Comparison of ENCODE assay signal across 8 mouse cellular contexts in genomic region chr11:78771751-78772283, GRCm38 (mm10). TPM values are rescaled to one million over a fixed set of nuclear protein-coding genes. Genes with fewer than 3 reads are reported as not detected.
DNase-seq lines count a peak whose midpoint lies in the region; ATAC-seq lines count a peak whose summit lies in the region.

No protein-coding gene starts in this region.

- no peak overlapping the region for H3K4me3 ChIP-seq in heart, embryonic 13.5 days
- no peak overlapping the region for H3K4me3 ChIP-seq in forebrain, embryonic 12.5 days (replicated peaks)

- no peaks in the 10 kb centered on the region for H3K36me3 ChIP-seq in heart, embryonic 13.5 days
- no peaks in the 10 kb centered on the region for H3K36me3 ChIP-seq in forebrain, embryonic 12.5 days (replicated peaks)

- ATAC-seq in heart, embryonic 13.5 days (ENCODE audit: extremely low read depth, insufficient number of reproducible peaks, low FRiP score, low TSS enrichment) = no peak
- ATAC-seq in frontal cortex, adult (ENCODE audit: low TSS enrichment) = peak; percentile 93
- ATAC-seq in forebrain, embryonic 12.5 days (ENCODE audit: low FRiP score) = no peak

- WGBS in heart, embryonic 13.5 days = 36% methylated on average over 11 of the region's 11 CpGs
- 74% methylated on average over 11 of the region's 11 CpGs for WGBS in forebrain, embryonic 12.5 days

- peaks cover 21% of the 10 kb centered on the region for H3K4me1 ChIP-seq in heart, embryonic 13.5 days
- H3K4me1 ChIP-seq in forebrain, embryonic 12.5 days = peaks cover 11% of the 10 kb centered on the region

- no peaks in the 10 kb centered on the region for H3K9me3 ChIP-seq in heart, embryonic 13.5 days
- H3K9me3 ChIP-seq in forebrain, embryonic 12.5 days = no peaks in the 10 kb centered on the region

- DNase-seq in heart, adult 8-10 months (ENCODE audit: low spot score) = no peak
- DNase-seq in liver = peak; percentile 69
- DNase-seq in right cerebral cortex, postnatal 25 days = peak; percentile 80
- DNase-seq in testis, postnatal 10 days (ENCODE audit: low spot score) = no peak
- DNase-seq in cerebellum, postnatal 14 days = no peak

- 0 out of 2 replicates have a peak overlapping the region, but pooled peaks have one; percentile 33 for H3K9ac ChIP-seq in heart, embryonic 13.5 days
- no peak overlapping the region for H3K9ac ChIP-seq in forebrain, embryonic 12.5 days

- H3K27ac ChIP-seq in heart, embryonic 13.5 days (replicated peaks) = peak overlapping the region; percentile 24; the same call in 1 of the 2 replicates
- H3K27ac ChIP-seq in forebrain, embryonic 12.5 days = no peak overlapping the region

- H3K4me2 ChIP-seq in heart, embryonic 13.5 days = 0 out of 2 replicates have a peak overlapping the region, but pooled peaks have one; percentile 4
- H3K4me2 ChIP-seq in forebrain, embryonic 12.5 days = no peak overlapping the region

- no peaks in the 10 kb centered on the region for H3K27me3 ChIP-seq in heart, embryonic 13.5 days (replicated peaks)
- H3K27me3 ChIP-seq in forebrain, embryonic 12.5 days = no peaks in the 10 kb centered on the region; the same call in 1 of the 2 replicates

RNA-seq across cellular contexts. Expression of gene Ccnq, which starts 20.3 kb away (rescaled TPM):
- polyA plus RNA-seq in heart, embryonic 13.5 days (2015; fragmentation: Nextera tagmentation; extraction: Ambion mirVana) = 26.3 and 28.8 TPM in 2 replicates
- total RNA-seq in heart, adult 8-10 months (2022) = 10 to 100 TPM; 18.2 to 20.6 (median 18.8) TPM
- 36.5 and 40.3 TPM in 2 replicates for polyA plus RNA-seq in forebrain, embryonic 12.5 days (2016; fragmentation: Nextera tagmentation; extraction: Ambion mirVana)

RNA-seq across cellular contexts. Expression of gene Lyrm9, which starts 54.6 kb away (rescaled TPM):
- 28.5 and 35.1 TPM in 2 replicates for polyA plus RNA-seq in heart, embryonic 13.5 days (2015; fragmentation: Nextera tagmentation; extraction: Ambion mirVana)
- 10 to 100 TPM; 34.3 to 51.3 (median 39.8) TPM for total RNA-seq in heart, adult 8-10 months (2022)
- 24.8 and 26.0 TPM in 2 replicates for polyA plus RNA-seq in forebrain, embryonic 12.5 days (2016; fragmentation: Nextera tagmentation; extraction: Ambion mirVana)

Comparison
In these comparisons a context has a peak if more than half of its experiments do, and no peak if none do; other contexts are left out.
1. DNase-seq: peak in liver (single experiment) and right cerebral cortex, postnatal 25 days (single experiment); none in heart, adult 8-10 months (single experiment), testis, postnatal 10 days (single experiment) and cerebellum, postnatal 14 days (0 of 2).